Mouse (Mus musculus): ENCODE measurements around the gene Pfdn6.

DNA sequence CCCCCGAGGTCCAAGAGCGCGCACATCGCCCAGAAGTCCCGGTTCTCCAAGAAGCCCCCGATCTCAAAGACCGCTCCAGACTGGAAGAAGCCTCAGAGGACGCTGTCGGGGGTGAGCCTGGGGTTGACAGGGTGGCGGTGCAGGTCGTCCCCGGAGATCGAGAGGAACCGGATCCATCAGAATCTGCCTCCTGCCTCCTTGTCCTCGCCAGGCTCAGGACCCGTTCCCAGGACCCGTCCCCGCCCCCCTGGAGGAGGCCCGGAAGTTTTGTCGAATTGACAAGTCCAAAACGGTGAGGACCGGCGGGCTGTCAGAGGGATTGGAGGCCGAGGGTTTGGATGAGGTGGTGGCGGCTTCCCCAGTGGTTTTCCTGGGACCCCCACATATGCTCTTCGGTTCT, 838 bp upstream of the Pfdn6 start:
- no peak for TF ChIP-seq POLR2A (IDR thresholded peaks at IDR 0.05; ENCODE audit: insufficient read depth, low read depth, low read length)
- TF ChIP-seq CTCF (IDR thresholded peaks at IDR 0.05; ENCODE audit: insufficient read depth, low read depth, low read length): no peak
